Mouse (Mus musculus) left cerebral cortex, adult 11 months (tissue): ENCODE measurements around the gene Ivns1abp.
"Not testable (repeated sequence)": the region's sequence is repeated elsewhere in the genome, so short reads cannot be mapped to it uniquely, and the experiment has no call there.

Experiments
- DNase-seq: peaks from one replicate; pipeline ENCODE4 v3.0.0; 2022; ENCODE audit warnings: low spot score

Ivns1abp gene

GRCm38 (mm10) chr1:151342311-151342710 is 2.0 kb upstream of the Ivns1abp start:
- no peak for DNase-seq

DNA sequence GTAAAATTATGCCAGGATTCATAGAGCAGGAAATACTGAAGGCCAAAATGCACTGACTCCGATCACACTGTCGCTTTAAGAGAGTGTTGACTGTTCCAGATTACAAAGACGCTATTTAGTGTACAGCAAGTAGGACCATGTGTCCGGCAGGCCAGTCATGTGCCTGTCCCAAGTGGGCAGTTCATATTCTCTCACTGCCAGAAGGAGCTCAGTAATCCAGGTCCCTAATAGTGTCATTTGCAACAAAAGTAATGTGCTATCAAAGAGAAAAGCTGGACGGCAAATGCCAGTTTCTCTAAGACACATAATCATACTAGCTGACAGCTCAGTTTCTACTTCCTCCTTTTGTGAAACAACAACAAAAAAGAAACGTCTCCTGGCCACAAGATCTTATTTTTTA is 1.3 kb upstream of the Ivns1abp start:
- DNase-seq = no peak

DNA sequence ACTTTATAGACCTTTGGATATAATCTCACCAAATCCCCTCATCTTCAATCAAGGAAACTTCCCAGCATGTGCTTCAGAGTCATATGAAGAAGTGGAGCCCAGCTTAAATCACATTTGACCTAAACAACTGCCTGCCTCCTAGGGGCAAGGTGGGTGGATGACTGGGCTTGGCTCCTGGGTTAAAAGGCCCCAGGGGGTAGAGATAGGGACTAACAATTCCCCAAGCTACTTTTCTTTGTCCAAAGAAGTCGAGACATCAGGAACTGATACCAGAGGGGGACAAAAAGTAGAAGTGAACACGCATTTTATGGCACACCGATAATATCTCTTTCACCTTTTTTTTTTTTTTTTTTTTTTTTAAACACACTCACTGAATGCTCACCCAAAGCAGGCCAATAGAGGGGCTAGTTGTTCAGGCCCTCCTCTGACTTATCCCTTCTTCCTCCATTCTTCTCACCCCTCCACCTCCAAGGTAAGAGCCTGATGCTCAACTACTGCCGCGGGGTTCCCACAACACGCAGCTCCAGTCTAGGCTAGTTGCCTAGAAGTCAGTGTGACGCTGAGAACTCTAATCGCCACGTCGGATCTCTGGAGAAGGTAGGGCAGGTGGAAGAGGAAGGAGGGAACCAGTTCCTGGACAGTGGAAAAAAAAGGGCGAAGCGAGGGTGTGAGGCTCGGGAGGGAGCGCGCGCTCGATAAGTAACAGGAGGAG is 550 bp upstream of the Ivns1abp start:
- no peak for DNase-seq

- DNase-seq = peak; percentile 88
Measured at GRCm38 (mm10) chr1:151345109-151345862, 1.0 kb downstream of the Ivns1abp start.

DNA sequence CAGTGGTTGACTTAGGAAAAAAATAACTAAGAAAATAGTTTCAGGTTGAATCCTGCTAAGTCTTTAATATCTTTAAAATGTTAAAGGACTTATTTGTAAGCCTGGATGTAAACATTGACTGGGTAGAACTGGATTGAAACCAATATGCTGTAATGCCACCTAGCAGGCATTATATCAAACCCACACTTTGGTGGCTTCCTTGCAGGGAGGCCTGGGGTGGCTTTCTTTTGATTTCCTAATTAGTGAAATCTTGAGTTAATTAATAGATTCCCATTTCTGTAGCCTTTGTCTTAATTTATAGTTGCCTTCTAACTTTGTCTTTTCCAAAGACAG is 1.6 kb downstream of the Ivns1abp start:
- no peak for DNase-seq

DNA sequence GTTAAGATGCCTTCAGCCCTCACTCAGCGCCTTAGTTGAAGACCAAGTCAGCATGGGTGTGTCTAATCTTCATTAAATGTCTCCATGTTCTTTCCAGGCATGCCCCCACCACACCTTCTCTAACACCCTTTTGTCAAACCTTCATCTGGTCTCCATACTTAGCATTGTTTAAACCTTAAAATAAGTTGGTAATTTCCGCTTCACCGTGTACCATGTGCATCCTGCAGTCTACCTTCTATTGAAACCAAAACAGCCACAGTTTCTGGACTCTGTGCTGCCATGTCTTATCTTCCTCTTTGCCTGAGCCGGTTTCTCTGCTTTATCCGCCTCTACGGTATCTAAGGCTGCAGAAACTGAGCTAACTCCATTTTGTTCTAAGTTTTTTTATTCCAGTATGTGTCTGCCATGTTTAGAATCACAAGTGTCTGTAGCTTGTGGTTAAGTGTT is 2.4 kb downstream of the Ivns1abp start:
- no peak for DNase-seq

GRCm38 (mm10) chr1:151348293-151348692 is 4.0 kb downstream of the Ivns1abp start:
- DNase-seq = not testable (repeated sequence)

GRCm38 (mm10) chr1:151352911-151353310 is 8.6 kb downstream of the Ivns1abp start:
- no peak for DNase-seq

DNA sequence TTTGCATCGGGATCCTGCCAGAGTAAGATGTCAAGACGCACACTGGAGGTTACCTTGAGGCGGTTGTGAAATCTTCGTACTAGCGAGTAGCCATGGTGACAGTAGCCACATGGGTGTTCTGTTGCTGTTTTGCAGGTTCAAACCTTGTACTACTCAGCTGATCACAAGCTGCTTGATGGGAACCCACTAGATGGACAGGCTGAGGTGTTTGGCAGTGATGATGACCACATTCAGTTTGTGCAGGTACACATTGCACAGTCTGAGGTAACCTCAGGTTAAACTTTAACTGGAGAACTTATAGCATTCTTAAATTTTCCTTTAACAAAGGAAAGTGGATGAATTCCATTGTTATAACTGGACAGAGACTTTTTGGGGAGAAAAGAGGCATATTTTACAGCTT is 11.7 kb downstream of the Ivns1abp start:
- DNase-seq = no peak

- DNase-seq = no peak
Measured at GRCm38 (mm10) chr1:151359374-151359773, 15.1 kb downstream of the Ivns1abp start.

DNA sequence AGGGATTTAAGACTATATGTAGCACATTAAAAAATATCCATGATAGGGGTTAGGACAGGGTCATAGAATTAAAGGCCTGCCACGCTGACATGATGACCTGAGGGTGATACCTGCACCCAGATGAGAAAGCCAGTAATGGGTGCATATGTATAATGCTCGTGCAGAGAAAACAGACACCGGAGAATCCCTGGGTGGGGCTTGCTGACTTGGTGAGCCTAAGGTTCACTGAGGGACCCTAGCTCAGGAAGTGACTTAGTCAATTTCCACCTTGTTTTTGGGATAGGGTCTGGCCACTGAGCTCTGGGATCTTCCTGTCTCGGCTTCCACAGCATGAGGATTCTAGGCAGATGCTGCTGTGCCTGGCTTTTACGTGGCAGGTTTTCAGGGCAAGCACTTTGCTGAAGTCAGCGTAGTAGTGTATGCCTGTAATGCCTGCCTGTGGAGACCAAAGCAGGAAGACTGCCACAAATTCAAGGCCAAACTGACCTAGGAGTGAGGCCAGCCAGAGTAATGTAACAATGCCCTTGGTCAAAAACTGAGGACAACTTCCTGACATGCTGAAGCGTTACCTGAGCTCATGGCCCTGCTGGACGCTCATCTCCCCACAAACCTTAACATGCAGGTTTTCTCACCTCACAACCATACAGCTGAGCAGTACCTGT is 22.8 kb downstream of the Ivns1abp start:
- no peak for DNase-seq

- DNase-seq = no peak
Measured at GRCm38 (mm10) chr1:151367721-151368324, 23.5 kb downstream of the Ivns1abp start.

GRCm38 (mm10) chr1:151368444-151368843 is 24.2 kb downstream of the Ivns1abp start:
- DNase-seq = no peak

GRCm38 (mm10) chr1:151370573-151370972 is 26.3 kb downstream of the Ivns1abp start:
- DNase-seq = no peak

DNA sequence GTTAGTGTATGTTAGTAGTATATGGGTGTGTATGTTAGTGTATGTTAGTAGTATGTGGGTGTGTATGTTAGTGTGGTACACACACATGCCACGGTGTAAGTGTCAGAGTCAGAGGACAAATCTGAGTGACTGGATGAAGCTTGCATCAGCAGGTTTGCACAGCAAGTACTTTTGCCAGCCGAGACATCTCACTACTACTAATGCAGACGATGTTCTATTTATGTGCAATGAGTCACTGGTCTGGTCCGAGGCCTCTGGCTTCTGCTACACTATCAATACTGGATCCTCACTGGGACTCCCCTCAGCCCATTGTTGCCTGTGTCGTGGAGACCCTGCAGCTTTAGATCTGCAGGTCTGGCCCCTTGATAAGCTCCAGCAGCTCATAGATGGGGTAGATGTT is 27.3 kb downstream of the Ivns1abp start:
- no peak for DNase-seq

DNA sequence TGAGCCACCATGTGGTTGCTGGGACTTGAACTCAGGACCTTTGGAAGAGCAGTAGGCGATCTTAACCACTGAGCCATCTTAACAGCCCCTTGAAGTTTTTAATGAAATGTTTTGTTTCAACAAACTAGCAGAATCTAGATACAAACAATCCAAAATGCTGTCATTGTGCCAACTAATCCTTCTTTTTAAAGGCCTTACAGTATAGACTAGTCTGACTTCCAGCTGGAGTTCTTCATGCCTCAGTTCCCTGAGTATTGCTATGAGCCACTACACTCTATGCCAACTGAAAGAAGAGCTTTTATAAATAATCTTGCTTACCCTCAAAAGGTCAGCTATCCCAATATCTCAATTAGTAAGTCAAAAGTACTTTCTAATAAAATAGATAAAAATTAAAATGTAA is 28.5 kb downstream of the Ivns1abp start:
- DNase-seq = no peak

DNA sequence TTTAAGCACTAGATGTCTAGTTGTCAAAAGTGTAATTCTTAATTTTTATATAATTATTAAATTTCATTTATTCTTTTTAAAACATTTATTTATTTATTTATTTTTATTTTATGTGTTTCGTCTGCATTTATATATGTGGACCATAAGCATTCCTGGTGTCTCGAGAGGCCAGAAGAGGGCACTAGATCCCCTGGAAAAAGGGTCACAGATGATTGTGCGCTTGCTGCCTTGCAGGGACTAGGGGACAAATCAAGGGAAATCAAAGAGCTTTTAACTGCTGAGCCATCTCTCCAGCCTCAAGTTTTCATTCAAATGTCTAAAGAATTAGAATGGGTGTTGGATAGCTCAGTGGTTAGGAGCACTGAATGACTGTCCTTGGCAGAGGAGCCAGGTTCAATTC is 33.1 kb downstream of the Ivns1abp start:
- no peak for DNase-seq

GRCm38 (mm10) chr1:151390029-151390428 is 45.8 kb downstream of the Ivns1abp start:
- DNase-seq = no peak

- DNase-seq = no peak
Measured at GRCm38 (mm10) chr1:151409827-151410226, 65.5 kb downstream of the Ivns1abp start.
